Mouse (Mus musculus) stomach, embryonic 16.5 days (tissue): ENCODE results near the gene Rho. TPM values are rescaled to one million over a fixed set of nuclear protein-coding genes. Genes with fewer than 3 reads are reported as not detected.

Source experiments
- ATAC-seq: fragments of 200-750 bp; cut with Nextera tagmentation; 2 replicates; pipeline ENCODE4 v1.8.0; 2017; ENCODE audit warnings: moderate number of reproducible peaks, moderate TSS enrichment; ENCODE audit not compliant: insufficient read depth, low FRiP score
- H3K27ac ChIP-seq: fragments of 300-500 bp; sonication (generic); 2 replicates; pipeline ENCODE4 v1.5.1; 2014; ENCODE audit warnings: low read length
- H3K27me3 ChIP-seq: fragments of 300-500 bp; sonication (generic); 2 replicates; pipeline ENCODE4 v1.6.1; 2014; ENCODE audit warnings: low read length, control low read depth, mixed read lengths; ENCODE audit not compliant: control insufficient read depth, insufficient read depth
- H3K36me3 ChIP-seq: fragments of 300-500 bp; sonication (generic); 2 replicates; pipeline ENCODE4 v1.6.1; 2014; ENCODE audit warnings: low read length; ENCODE audit not compliant: control insufficient read depth, insufficient read depth
- H3K4me1 ChIP-seq: fragments of 300-500 bp; sonication (generic); 2 replicates; pipeline ENCODE4 v1.6.1; 2014; ENCODE audit warnings: low read length, control low read depth, mixed read lengths; ENCODE audit not compliant: control insufficient read depth, insufficient read depth
- H3K4me2 ChIP-seq: fragments of 300-500 bp; sonication (generic); 2 replicates; pipeline ENCODE4 v1.6.1; 2014; ENCODE audit warnings: low read depth, low read length, mixed read lengths
- H3K4me3 ChIP-seq: fragments of 300-500 bp; sonication (generic); replicated peaks from 2 replicates; pipeline ENCODE4 v1.5.1; 2014; ENCODE audit warnings: mild to moderate bottlenecking, low read length
- H3K9ac ChIP-seq: fragments of 300-500 bp; sonication (generic); 2 replicates; pipeline ENCODE4 v1.6.1; 2014; ENCODE audit warnings: low read length
- H3K9me3 ChIP-seq: fragments of 300-500 bp; sonication (generic); replicated peaks from 2 replicates; pipeline ENCODE4 v1.6.1; 2016; ENCODE audit warnings: low read length, control low read depth; ENCODE audit not compliant: control insufficient read depth
- WGBS: fragments of 180-500 bp; shearing (Covaris S2); extraction: QIAGEN DNeasy Blood & Tissue Kit; methylation state at CpG from one replicate; pipeline ENCODE4 v1.1.7; 2014; 5-methylcytosine and 5-hydroxymethylcytosine counted together
- polyA plus RNA-seq: library from polyadenylated mRNA; unstranded; fragments of >200 nt; fragmentation: Nextera tagmentation; extraction: Ambion mirVana; gene quantifications from 2 replicates; pipeline ENCODE4 v1.2.1, GENCODE M21; 2015

Rho gene
- 0.09 TPM in 2 replicates for polyA plus RNA-seq

DNA sequence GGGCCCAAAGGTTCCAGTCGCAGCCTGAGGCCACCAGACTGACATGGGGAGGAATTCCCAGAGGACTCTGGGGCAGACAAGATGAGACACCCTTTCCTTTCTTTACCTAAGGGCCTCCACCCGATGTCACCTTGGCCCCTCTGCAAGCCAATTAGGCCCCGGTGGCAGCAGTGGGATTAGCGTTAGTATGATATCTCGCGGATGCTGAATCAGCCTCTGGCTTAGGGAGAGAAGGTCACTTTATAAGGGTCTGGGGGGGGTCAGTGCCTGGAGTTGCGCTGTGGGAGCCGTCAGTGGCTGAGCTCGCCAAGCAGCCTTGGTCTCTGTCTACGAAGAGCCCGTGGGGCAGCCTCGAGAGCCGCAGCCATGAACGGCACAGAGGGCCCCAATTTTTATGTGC is at the start of gene Rho:
Rho (plus strand) TSS at position 110 of the 400 bp plus-strand sequence.
- no peak within 1 kb of the TSS for H3K4me2 ChIP-seq
- H3K4me1 ChIP-seq = peaks cover 4% of the 10 kb centered on the region
- H3K9me3 ChIP-seq = no peaks in the 10 kb centered on the region
- H3K27ac ChIP-seq = no peak within 1 kb of the TSS
- no peaks in the 10 kb centered on the region for H3K36me3 ChIP-seq
- H3K9ac ChIP-seq = 0 out of 2 replicates have a peak within 1 kb of the TSS, but pooled peaks have one; percentile 15
- H3K4me3 ChIP-seq = no peak within 1 kb of the TSS
- H3K27me3 ChIP-seq = no peaks in the 10 kb centered on the region
- ATAC-seq = no peak
- 82% methylated on average over 14 of the region's 14 CpGs for WGBS

DNA sequence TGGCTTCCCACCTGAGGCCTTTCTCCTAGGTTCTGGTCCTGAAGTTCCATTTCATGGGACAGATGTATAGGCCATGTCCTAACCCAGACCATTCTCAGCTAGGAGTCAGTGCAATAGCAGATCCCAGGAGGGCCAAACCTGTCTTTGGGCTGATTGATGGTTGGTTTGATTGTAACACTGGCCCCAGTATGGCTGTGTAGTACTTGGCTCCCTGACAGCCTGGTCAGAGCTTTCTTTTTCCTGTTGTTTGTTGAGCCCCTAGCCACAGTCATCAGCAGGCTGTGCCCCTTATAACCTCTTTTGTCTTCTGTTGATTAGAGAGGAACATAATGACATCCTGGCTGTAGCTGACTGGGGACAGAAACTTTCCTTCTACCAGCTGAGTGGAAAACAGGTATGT is 47.5 kb upstream of the Rho start:
- no peak for ATAC-seq
- Histone ChIP-seq H3K36me3 (peaks cover 10% of the 10 kb centered on the region), H3K4me2 (no peak overlapping the region), H3K9me3 (no peaks in the 10 kb centered on the region), H3K4me3 (no peak overlapping the region), H3K4me1 (no peaks in the 10 kb centered on the region; the same call in 1 of the 2 replicates), H3K9ac (no peak overlapping the region), H3K27ac (no peak overlapping the region), H3K27me3 (no peaks in the 10 kb centered on the region)

DNA sequence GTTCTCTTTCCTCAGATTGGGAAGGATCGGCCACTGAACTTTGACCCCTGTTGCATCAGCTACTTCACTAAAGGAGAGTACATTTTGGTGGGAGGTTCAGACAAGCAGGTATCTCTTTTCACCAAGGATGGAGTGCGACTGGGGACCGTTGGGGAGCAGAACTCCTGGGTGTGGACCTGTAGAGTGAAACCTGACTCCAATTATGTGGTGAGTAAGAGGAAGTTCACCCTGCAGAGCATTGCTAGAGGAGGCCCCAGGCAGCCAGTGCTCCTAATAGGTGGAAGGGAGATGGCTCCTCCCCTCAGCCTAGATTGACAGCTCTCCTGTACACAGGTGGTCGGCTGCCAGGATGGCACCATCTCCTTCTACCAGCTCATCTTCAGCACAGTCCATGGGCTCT is 44.7 kb upstream of the Rho start:
- Histone ChIP-seq H3K4me1 (peaks cover 10% of the 10 kb centered on the region), H3K4me2 (no peak overlapping the region), H3K9ac (no peak overlapping the region), H3K27ac (no peak overlapping the region), H3K27me3 (no peaks in the 10 kb centered on the region), H3K36me3 (peaks cover 11% of the 10 kb centered on the region), H3K9me3 (no peaks in the 10 kb centered on the region), H3K4me3 (no peak overlapping the region)
- ATAC-seq = 0 out of 2 replicates have a peak, but pooled peaks have one; percentile 26
- WGBS = 64% methylated on average over 4 of the region's 4 CpGs

DNA sequence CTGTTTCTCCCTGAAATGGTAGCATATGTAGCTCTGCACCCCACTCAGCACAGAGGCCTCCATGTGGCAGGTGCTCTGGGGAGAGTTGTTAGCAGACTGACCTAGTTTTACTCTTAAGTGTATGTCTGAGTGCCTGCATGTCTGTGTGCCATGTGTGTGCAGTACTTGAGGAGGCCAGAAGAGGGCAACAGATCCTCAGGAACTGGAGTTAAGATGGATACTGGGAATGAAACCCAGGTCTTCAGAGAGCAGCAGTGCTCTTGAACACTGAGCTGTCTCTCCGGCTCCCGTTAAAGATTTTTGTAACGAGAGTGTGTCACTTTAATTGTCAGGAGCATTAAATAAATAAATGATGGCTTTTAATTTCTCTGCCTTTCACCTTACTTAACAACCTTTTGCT is 43.3 kb upstream of the Rho start:
- ATAC-seq = no peak
- H3K4me2 ChIP-seq = no peak overlapping the region
- 96% methylated on average over 3 of the region's 3 CpGs for WGBS

DNA sequence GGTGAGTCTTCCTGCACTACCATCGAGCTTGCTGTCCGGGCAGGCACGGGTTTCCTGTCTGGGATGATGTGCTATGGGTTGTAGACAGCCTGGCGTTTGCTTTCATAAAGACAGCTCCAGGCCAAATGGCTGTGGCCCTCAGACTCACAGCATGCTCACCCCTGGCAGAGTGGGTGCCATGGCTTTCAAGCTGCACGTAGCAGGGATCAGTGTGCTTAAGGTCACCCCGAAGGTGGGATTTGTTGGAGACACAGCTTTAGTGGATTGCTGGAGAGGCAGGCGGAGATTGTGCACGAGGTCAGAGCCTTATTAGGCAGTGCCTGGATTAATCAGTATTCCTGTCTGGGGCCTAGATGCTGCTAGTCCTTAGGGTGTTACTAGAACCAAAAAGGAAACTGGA is 40.9 kb upstream of the Rho start:
- 77% methylated on average over 8 of the region's 8 CpGs for WGBS
- Histone ChIP-seq H3K27me3 (no peaks in the 10 kb centered on the region), H3K27ac (peak overlapping the region; percentile 83), H3K9ac (no peak overlapping the region), H3K9me3 (no peaks in the 10 kb centered on the region), H3K36me3 (peaks cover 11% of the 10 kb centered on the region), H3K4me3 (no peak overlapping the region), H3K4me1 (peaks cover 14% of the 10 kb centered on the region), H3K4me2 (no peak overlapping the region)
- no peak for ATAC-seq

More for the DNA sequence above, 43.3 kb upstream of the Rho start:
- H3K27ac ChIP-seq = no peak overlapping the region
- no peak overlapping the region for H3K9ac ChIP-seq
- no peak overlapping the region for H3K4me3 ChIP-seq
- peaks cover 14% of the 10 kb centered on the region for H3K4me1 ChIP-seq
- no peaks in the 10 kb centered on the region for H3K9me3 ChIP-seq
- H3K36me3 ChIP-seq = peaks cover 11% of the 10 kb centered on the region
- H3K27me3 ChIP-seq = no peaks in the 10 kb centered on the region

DNA sequence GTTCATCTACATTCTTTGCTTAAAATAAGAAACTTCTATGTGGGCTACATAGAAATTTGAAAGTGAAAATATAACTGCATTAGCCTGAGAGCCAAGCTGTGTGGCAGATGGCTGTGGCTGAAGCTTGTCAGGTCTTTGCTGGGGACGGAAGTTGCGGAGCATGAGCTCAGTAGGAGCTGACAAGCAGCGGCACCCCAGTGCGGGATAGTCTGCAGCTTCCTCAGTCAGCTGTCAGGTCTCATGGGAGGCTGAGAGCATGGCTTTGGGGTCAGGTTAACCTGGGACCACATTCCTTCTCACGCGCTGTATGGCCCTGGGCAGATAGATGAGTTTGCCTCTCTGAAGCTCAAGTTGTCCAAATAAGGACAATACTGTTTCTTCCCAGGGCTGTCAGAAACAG is 40.5 kb upstream of the Rho start:
- ATAC-seq = peak; percentile 45; the same call in 1 of the 2 replicates
- H3K36me3 ChIP-seq = peaks cover 11% of the 10 kb centered on the region
- H3K27ac ChIP-seq = peak overlapping the region; percentile 83
- no peak overlapping the region for H3K4me2 ChIP-seq
- H3K4me3 ChIP-seq = no peak overlapping the region
- H3K4me1 ChIP-seq = peaks cover 14% of the 10 kb centered on the region
- H3K9ac ChIP-seq = no peak overlapping the region
- H3K9me3 ChIP-seq = no peaks in the 10 kb centered on the region
- no peaks in the 10 kb centered on the region for H3K27me3 ChIP-seq
- 39% methylated on average over 6 of the region's 6 CpGs for WGBS

DNA sequence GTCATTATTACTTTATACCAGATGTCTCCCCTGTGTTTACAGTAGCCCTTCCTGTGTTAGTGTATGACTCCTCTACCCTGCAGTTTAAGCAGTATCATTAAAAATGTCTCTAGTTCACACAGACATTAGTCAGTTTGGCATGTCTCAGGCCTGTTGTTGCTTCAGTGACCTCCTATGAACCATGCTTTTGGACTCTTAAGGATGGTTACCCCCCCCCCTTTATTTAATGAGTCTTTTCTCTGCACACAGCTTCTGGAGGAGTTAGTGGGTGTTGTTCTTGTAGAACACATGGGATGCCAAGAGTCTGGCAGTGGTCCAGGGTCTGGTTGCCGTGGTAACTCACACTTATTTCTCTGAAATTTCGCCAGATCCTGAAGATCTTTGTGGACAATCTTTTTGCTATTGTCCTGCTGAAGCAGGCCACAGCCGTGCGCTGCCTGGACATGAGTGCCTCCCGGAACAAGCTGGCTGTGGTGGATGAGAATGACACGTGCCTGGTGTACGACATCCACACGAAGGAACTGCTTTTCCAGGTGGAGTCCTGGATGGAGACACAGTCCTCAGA is 40.0 kb upstream of the Rho start:
- no peak overlapping the region for H3K4me3 ChIP-seq
- peak; percentile 34; the same call in 1 of the 2 replicates for ATAC-seq
- peak overlapping the region; percentile 41 for H3K9ac ChIP-seq
- peaks cover 11% of the 10 kb centered on the region for H3K36me3 ChIP-seq
- H3K4me1 ChIP-seq = peaks cover 14% of the 10 kb centered on the region
- H3K4me2 ChIP-seq = no peak overlapping the region
- no peaks in the 10 kb centered on the region for H3K9me3 ChIP-seq
- no peaks in the 10 kb centered on the region for H3K27me3 ChIP-seq
- WGBS = 44% methylated on average over 8 of the region's 8 CpGs
- peak overlapping the region; percentile 83 for H3K27ac ChIP-seq

DNA sequence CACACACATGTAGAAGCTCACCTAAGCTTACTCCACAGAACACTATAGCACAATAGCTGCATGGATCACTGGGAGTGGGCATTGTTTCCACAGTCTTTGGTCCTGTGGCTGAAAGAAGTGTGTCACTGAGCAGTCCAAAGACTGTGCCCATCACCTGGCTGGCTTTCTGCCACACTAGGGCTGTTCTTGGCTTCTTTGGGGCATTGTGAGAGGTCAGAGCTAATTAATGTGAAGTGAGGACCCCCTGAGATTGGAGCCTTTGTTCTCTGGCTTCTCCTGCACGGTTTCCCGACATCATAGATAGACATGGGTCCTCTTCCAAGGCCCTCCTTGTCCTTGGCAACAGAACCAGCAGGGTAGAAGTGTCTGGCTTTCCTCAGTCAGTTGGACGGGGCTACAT is 39.2 kb upstream of the Rho start:
- Histone ChIP-seq H3K27ac (peak overlapping the region; percentile 83), H3K4me3 (no peak overlapping the region), H3K9ac (no peak overlapping the region), H3K4me2 (no peak overlapping the region), H3K36me3 (peaks cover 11% of the 10 kb centered on the region), H3K27me3 (no peaks in the 10 kb centered on the region), H3K9me3 (no peaks in the 10 kb centered on the region), H3K4me1 (peaks cover 14% of the 10 kb centered on the region)
- 71% methylated on average over 3 of the region's 3 CpGs for WGBS
- no peak for ATAC-seq

DNA sequence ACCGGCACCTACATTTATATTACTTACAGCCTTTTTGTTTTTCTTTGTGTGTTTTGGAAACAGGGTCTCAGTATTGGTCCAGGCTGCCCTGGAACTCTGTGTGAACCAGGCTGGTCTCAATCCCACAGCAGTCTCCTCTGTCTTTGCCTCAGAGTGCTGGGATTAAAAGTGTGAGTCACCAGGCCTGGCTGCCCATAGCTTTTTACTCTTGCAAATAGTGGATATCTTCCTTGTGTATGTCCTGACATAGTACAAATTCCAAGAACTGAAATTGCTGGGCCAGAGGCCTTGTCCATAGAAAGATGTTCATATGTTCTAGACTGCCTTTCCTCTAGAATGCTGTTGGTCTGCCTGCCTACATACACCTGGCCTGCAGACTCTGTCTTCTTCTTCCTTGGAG is 35.2 kb upstream of the Rho start:
- H3K27ac ChIP-seq = no peak overlapping the region
- no peak overlapping the region for H3K4me2 ChIP-seq
- H3K9me3 ChIP-seq = no peaks in the 10 kb centered on the region
- no peaks in the 10 kb centered on the region for H3K27me3 ChIP-seq
- H3K9ac ChIP-seq = no peak overlapping the region
- no peak for ATAC-seq
- 83% methylated on average over 1 of the region's 1 CpGs for WGBS
- peaks cover 9% of the 10 kb centered on the region for H3K4me1 ChIP-seq
- no peak overlapping the region for H3K4me3 ChIP-seq
- H3K36me3 ChIP-seq = no peaks in the 10 kb centered on the region
